ENCODE assay signal across 14 mouse cellular contexts in the genomic region with DNA sequence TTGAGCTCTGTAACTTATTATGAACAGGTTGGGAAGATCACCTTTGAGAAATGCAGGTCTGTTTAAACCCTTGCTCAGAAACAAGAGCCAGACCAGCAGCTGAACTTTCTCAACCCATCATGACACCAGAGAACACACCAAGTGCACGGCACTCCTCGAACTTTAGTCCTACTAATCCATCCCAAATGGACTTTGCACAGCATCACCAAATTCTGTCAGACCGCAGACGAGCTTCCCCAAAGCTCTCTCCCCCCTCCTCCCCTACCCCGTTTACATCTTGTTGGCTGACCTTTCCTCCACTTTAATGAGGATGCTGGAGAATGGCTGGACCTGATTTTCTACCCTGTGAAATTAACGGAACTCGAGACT. TPM values are rescaled to one million over a fixed set of nuclear protein-coding genes. Genes with fewer than 3 reads are reported as not detected.
DNase-seq lines count a peak whose midpoint lies in the region; ATAC-seq and TF ChIP-seq lines count a peak whose summit lies in the region.
"Had no signal": no experiment of that assay in that cellular context is flagged by ENCODE, and none has a peak within 500 bp of the region (broad histone marks: within the 10 kb centered on the region; RNA-seq: fewer than 3 reads in every experiment).

No protein-coding gene starts in this region.

- H3K4me3 ChIP-seq in midbrain, embryonic 11.5 days (ENCODE audit: low read depth, low read length): no peak overlapping the region
- H3K4me3 ChIP-seq in midbrain, postnatal 0 days (ENCODE audit: low read depth, low read length): no peak overlapping the region
- H3K4me3 ChIP-seq in embryonic facial prominence, embryonic 11.5 days (ENCODE audit: low read depth, low read length): no peak overlapping the region
- no peak overlapping the region for H3K4me3 ChIP-seq in forebrain, embryonic 16.5 days (replicated peaks; ENCODE audit: low read length)
- H3K4me3 ChIP-seq in midbrain, embryonic 14.5 days (replicated peaks; ENCODE audit: low read depth, low read length): no peak overlapping the region
- no peak overlapping the region for H3K4me3 ChIP-seq in cerebellum, adult 2 months (replicated peaks; ENCODE audit: insufficient read depth, low read depth, low read length)

- peak overlapping the region; percentile 3; the same call in 1 of the 2 replicates for H3K9ac ChIP-seq in midbrain, embryonic 11.5 days (ENCODE audit: low read length)
- no peak overlapping the region for H3K9ac ChIP-seq in midbrain, postnatal 0 days (replicated peaks; ENCODE audit: low read length, poor library complexity, severe bottlenecking)
- H3K9ac ChIP-seq in embryonic facial prominence, embryonic 11.5 days (replicated peaks; ENCODE audit: low read length): no peak overlapping the region
- no peak overlapping the region for H3K9ac ChIP-seq in forebrain, embryonic 16.5 days (replicated peaks; ENCODE audit: low read depth, low read length)
- no peak overlapping the region for H3K9ac ChIP-seq in midbrain, embryonic 14.5 days (replicated peaks; ENCODE audit: low read length)

- no peak for DNase-seq in midbrain, embryonic 11.5 days (ENCODE audit: low spot score, missing footprints)
- DNase-seq in midbrain, postnatal 0 days (ENCODE audit: low spot score): no peak
- peak; percentile 24 for DNase-seq in embryonic facial prominence, embryonic 11.5 days (ENCODE audit: low spot score)
- DNase-seq in midbrain, embryonic 14.5 days: no peak
- DNase-seq in gastrocnemius, postnatal 25 days: no peak
- DNase-seq in left cerebral cortex, adult 8-10 months (ENCODE audit: low spot score in 2 of 2): no peak
- no peak for DNase-seq in cerebellum, adult 2 months
- DNase-seq: cerebellum, adult 8-10 months; thymus, postnatal 14 days had no signal

- TF ChIP-seq CTCF in midbrain, postnatal 0 days (IDR thresholded peaks at IDR 0.05): no peak
- no peak for TF ChIP-seq CTCF in cerebellum, adult 2 months (IDR thresholded peaks at IDR 0.05; ENCODE audit: borderline replicate concordance, insufficient read depth, low read depth, low read length)

- H3K27me3 ChIP-seq in midbrain, embryonic 11.5 days (ENCODE audit: control insufficient read depth, insufficient read depth, low read length): no peaks in the 10 kb centered on the region
- no peaks in the 10 kb centered on the region for H3K27me3 ChIP-seq in midbrain, postnatal 0 days (ENCODE audit: insufficient read depth, low read length)
- no peaks in the 10 kb centered on the region for H3K27me3 ChIP-seq in embryonic facial prominence, embryonic 11.5 days (ENCODE audit: control insufficient read depth, insufficient read depth, low read length)
- no peaks in the 10 kb centered on the region for H3K27me3 ChIP-seq in forebrain, embryonic 16.5 days (replicated peaks; ENCODE audit: control insufficient read depth, insufficient read depth, low read length)
- no peaks in the 10 kb centered on the region for H3K27me3 ChIP-seq in midbrain, embryonic 14.5 days (ENCODE audit: control insufficient read depth, insufficient read depth, low read length)
- H3K27me3 ChIP-seq in cerebellum, adult 2 months (ENCODE audit: control insufficient read depth, insufficient read depth, low read length): no peaks in the 10 kb centered on the region; the same call in 1 of the 2 replicates
- H3K27me3 ChIP-seq: Patski had no signal

- WGBS in midbrain, embryonic 11.5 days: 5% methylated on average over 7 of the region's 7 CpGs
- 32% methylated on average over 7 of the region's 7 CpGs for WGBS in midbrain, postnatal 0 days
- WGBS in embryonic facial prominence, embryonic 11.5 days: 12% methylated on average over 7 of the region's 7 CpGs
- WGBS in forebrain, embryonic 16.5 days: 6% methylated on average over 7 of the region's 7 CpGs
- 7% methylated on average over 7 of the region's 7 CpGs for WGBS in midbrain, embryonic 14.5 days
- 85% methylated on average over 7 of the region's 7 CpGs for WGBS in cerebellum, adult 2 months

- peak overlapping the region; percentile 19 for H3K4me2 ChIP-seq in midbrain, embryonic 11.5 days
- no peak overlapping the region for H3K4me2 ChIP-seq in midbrain, postnatal 0 days (ENCODE audit: low read depth, low read length, poor library complexity, severe bottlenecking)
- no peak overlapping the region for H3K4me2 ChIP-seq in embryonic facial prominence, embryonic 11.5 days (ENCODE audit: low read depth, low read length)
- H3K4me2 ChIP-seq in forebrain, embryonic 16.5 days (ENCODE audit: low read length): peak overlapping the region; percentile 48
- peak overlapping the region; percentile 16; the same call in 1 of the 2 replicates for H3K4me2 ChIP-seq in midbrain, embryonic 14.5 days (ENCODE audit: low read length)

- no peaks in the 10 kb centered on the region for H3K36me3 ChIP-seq in midbrain, embryonic 11.5 days (ENCODE audit: control insufficient read depth, insufficient read depth, low read length)
- H3K36me3 ChIP-seq in midbrain, postnatal 0 days (ENCODE audit: insufficient read depth, low read length): no peaks in the 10 kb centered on the region
- H3K36me3 ChIP-seq in embryonic facial prominence, embryonic 11.5 days (replicated peaks; ENCODE audit: control insufficient read depth, insufficient read depth, low read depth, low read length): no peaks in the 10 kb centered on the region; the same call in 1 of the 2 replicates
- peaks cover 3% of the 10 kb centered on the region; the same call in 1 of the 2 replicates for H3K36me3 ChIP-seq in forebrain, embryonic 16.5 days (ENCODE audit: control insufficient read depth, insufficient read depth)
- no peaks in the 10 kb centered on the region for H3K36me3 ChIP-seq in midbrain, embryonic 14.5 days (ENCODE audit: control insufficient read depth, insufficient read depth, low read length)

- peaks cover 47% of the 10 kb centered on the region for H3K4me1 ChIP-seq in midbrain, embryonic 11.5 days (ENCODE audit: control insufficient read depth, insufficient read depth, low read length)
- peaks cover 5% of the 10 kb centered on the region; the same call in 1 of the 2 replicates for H3K4me1 ChIP-seq in midbrain, postnatal 0 days (ENCODE audit: insufficient read depth, low read length)
- H3K4me1 ChIP-seq in embryonic facial prominence, embryonic 11.5 days (ENCODE audit: control insufficient read depth, insufficient read depth, low read length): peaks cover 4% of the 10 kb centered on the region
- peaks cover 68% of the 10 kb centered on the region for H3K4me1 ChIP-seq in forebrain, embryonic 16.5 days (replicated peaks; ENCODE audit: control insufficient read depth, insufficient read depth, low read length)
- H3K4me1 ChIP-seq in midbrain, embryonic 14.5 days (ENCODE audit: control insufficient read depth, insufficient read depth, low read length): peaks cover 57% of the 10 kb centered on the region
- H3K4me1 ChIP-seq in cerebellum, adult 2 months (ENCODE audit: control insufficient read depth, insufficient read depth, low read length): no peaks in the 10 kb centered on the region

- no peak for TF ChIP-seq POLR2A in cerebellum, adult 2 months (IDR thresholded peaks at IDR 0.05; ENCODE audit: borderline replicate concordance, insufficient read depth, low read length)

- no peaks in the 10 kb centered on the region for H3K9me3 ChIP-seq in midbrain, embryonic 11.5 days (ENCODE audit: control insufficient read depth, low read length)
- no peaks in the 10 kb centered on the region for H3K9me3 ChIP-seq in midbrain, postnatal 0 days (ENCODE audit: low read length)
- no peaks in the 10 kb centered on the region for H3K9me3 ChIP-seq in embryonic facial prominence, embryonic 11.5 days (replicated peaks; ENCODE audit: control insufficient read depth, low read length)
- H3K9me3 ChIP-seq in forebrain, embryonic 16.5 days (ENCODE audit: control insufficient read depth, low read length): no peaks in the 10 kb centered on the region
- H3K9me3 ChIP-seq in midbrain, embryonic 14.5 days (ENCODE audit: control insufficient read depth, low read length): no peaks in the 10 kb centered on the region

- ATAC-seq in midbrain, embryonic 11.5 days (ENCODE audit: low FRiP score): no peak
- no peak for ATAC-seq in midbrain, postnatal 0 days (ENCODE audit: low FRiP score)
- ATAC-seq in embryonic facial prominence, embryonic 11.5 days (replicated peaks; ENCODE audit: insufficient number of reproducible peaks, low FRiP score, low TSS enrichment, low read depth): no peak
- no peak for ATAC-seq in forebrain, embryonic 16.5 days
- ATAC-seq in midbrain, embryonic 14.5 days (ENCODE audit: low FRiP score, low TSS enrichment): no peak
- ATAC-seq: CD4-positive, CD25-positive, alpha-beta regulatory T cell, adult 4 months had no signal

- peak overlapping the region; percentile 71 for H3K27ac ChIP-seq in midbrain, embryonic 11.5 days (ENCODE audit: low read depth, low read length)
- H3K27ac ChIP-seq in midbrain, postnatal 0 days (ENCODE audit: low read depth, low read length): no peak overlapping the region
- no peak overlapping the region; the same call in 1 of the 2 replicates for H3K27ac ChIP-seq in embryonic facial prominence, embryonic 11.5 days (replicated peaks; ENCODE audit: low read depth, low read length)
- no peak overlapping the region; the same call in 1 of the 2 replicates for H3K27ac ChIP-seq in forebrain, embryonic 16.5 days (ENCODE audit: low read length)
- 0 out of 2 replicates have a peak overlapping the region, but pooled peaks have one; percentile 28 for H3K27ac ChIP-seq in midbrain, embryonic 14.5 days (replicated peaks; ENCODE audit: low read depth, low read length)
- no peak overlapping the region for H3K27ac ChIP-seq in cerebellum, adult 2 months (ENCODE audit: insufficient read depth, low read length)
- H3K27ac ChIP-seq: kidney, postnatal 0 days; macrophage had no signal

RNA-seq across cellular contexts. Expression of a gene that starts 19.1 kb away (rescaled TPM):
- 19.4 and 24.4 TPM in 2 replicates for polyA plus RNA-seq in midbrain, embryonic 11.5 days (2014; fragmentation: Nextera tagmentation; extraction: Ambion mirVana)
- 66.6 and 68.8 TPM in 2 replicates for total RNA-seq in midbrain, postnatal 0 days (2014; rRNA removed)
- 23.3 and 26.6 TPM in 2 replicates for polyA plus RNA-seq in midbrain, postnatal 0 days (2015; fragmentation: Nextera tagmentation; extraction: Ambion mirVana)
- 28.8 and 30.4 TPM in 2 replicates for polyA plus RNA-seq in embryonic facial prominence, embryonic 11.5 days (2014; fragmentation: Nextera tagmentation; extraction: Ambion mirVana)
- polyA plus RNA-seq in forebrain, embryonic 16.5 days (2015; fragmentation: Nextera tagmentation; extraction: Ambion mirVana): 76.4 and 89.5 TPM in 2 replicates
- polyA plus RNA-seq in midbrain, embryonic 14.5 days (2014; fragmentation: Nextera tagmentation; extraction: Ambion mirVana): 40.6 and 46.5 TPM in 2 replicates
- 1 to 10 TPM; 1.7 to 2.1 TPM for total RNA-seq in gastrocnemius, postnatal 25 days (2021)
- total RNA-seq in left cerebral cortex, adult 8-10 months (2022): 100 to 1,000 TPM; 139 to 158 (median 143) TPM
- 11.6 and 12.5 TPM in 2 replicates for polyA plus RNA-seq in cerebellum, adult 2 months (2012; rRNA removed)
- polyA plus RNA-seq: macrophage had no signal

Comparison
In these comparisons a context has a peak if more than half of its experiments do, and no peak if none do; other contexts are left out.
1. H3K27ac ChIP-seq: peak in midbrain, embryonic 11.5 days (single experiment) and midbrain, embryonic 14.5 days (single experiment); none in midbrain, postnatal 0 days (single experiment), embryonic facial prominence, embryonic 11.5 days (single experiment), forebrain, embryonic 16.5 days (single experiment) and cerebellum, adult 2 months (single experiment).
2. H3K4me2 ChIP-seq: peak in midbrain, embryonic 11.5 days (single experiment), forebrain, embryonic 16.5 days (single experiment) and midbrain, embryonic 14.5 days (single experiment); none in midbrain, postnatal 0 days (single experiment) and embryonic facial prominence, embryonic 11.5 days (single experiment).